Mouse (Mus musculus): ENCODE results near the gene Btbd19. TPM values are rescaled to one million over a fixed set of nuclear protein-coding genes. Genes with fewer than 3 reads are reported as not detected.

The Btbd19 gene
- polyA plus RNA-seq, 1 experiment from 2014 or later = 6.6 TPM

DNA sequence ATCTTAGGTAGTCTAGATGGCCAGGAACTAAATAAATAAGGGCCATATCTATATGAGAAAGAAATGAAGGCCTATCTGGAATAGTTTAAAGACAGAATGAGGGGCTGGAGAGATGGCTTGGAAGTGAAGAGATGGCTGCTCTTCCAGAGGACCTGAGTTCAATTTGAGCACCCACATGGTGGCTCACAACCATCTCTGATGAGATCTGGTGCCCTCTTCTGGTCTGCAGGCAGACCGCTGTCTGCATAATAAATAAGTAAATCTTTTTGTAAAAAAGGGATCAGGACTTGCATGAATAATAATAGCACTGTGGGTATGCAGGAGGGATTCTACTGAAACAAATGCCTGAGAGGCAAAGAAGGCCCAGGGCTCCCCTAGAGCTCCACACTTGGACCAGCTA, 12.3 kb downstream of the Btbd19 start:
- Histone ChIP-seq H3K36me3 (ENCODE audit: control insufficient read depth, insufficient read depth, low read length) (peaks cover 55% of the 10 kb centered on the region), H3K27me3 (replicated peaks; ENCODE audit: control insufficient read depth, insufficient read depth, low read length) (no peaks in the 10 kb centered on the region), H3K4me3 (ENCODE audit: low read depth, low read length) (no peak overlapping the region), H3K9me3 (ENCODE audit: control insufficient read depth, low read length) (no peaks in the 10 kb centered on the region), H3K4me1 (replicated peaks; ENCODE audit: control insufficient read depth, insufficient read depth, low read length) (no peaks in the 10 kb centered on the region), H3K9ac (ENCODE audit: low read length) (no peak overlapping the region), H3K27ac (ENCODE audit: low read depth) (no peak overlapping the region), H3K4me2 (ENCODE audit: low read length) (no peak overlapping the region)
- no peak for DNase-seq (ENCODE audit: low spot score)
- ATAC-seq (replicated peaks; ENCODE audit: low FRiP score, low TSS enrichment, low read depth) = no peak
- 80% methylated on average over 1 of the region's 1 CpGs for WGBS

DNA sequence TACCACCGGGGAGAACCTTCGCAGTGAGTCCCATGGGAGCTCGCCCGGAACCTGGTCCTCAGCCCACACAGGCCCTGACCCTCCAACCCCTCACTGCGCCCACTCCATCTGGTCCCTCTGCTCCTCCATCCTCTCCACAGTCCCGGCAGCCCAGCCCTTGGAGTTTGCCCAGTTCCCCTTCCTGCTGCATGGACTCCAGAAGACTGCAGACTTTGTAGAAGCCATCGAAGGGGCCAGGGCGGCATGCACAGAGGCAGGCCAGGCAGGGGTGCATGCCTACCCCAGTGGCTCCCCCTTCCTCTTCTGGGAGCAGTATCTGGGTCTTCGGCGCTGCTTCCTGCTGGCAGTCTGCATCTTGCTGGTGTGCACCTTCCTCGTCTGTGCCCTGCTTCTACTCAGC, 14.5 kb downstream of the Btbd19 start:
- no peaks in the 10 kb centered on the region for H3K27me3 ChIP-seq (replicated peaks; ENCODE audit: control insufficient read depth, insufficient read depth, low read length)
- ATAC-seq (replicated peaks; ENCODE audit: low FRiP score, low TSS enrichment, low read depth) (no peak), DNase-seq (ENCODE audit: low spot score) (no peak)
- no peak overlapping the region for H3K9ac ChIP-seq (ENCODE audit: low read length)
- WGBS = 89% methylated on average over 11 of the region's 11 CpGs
- H3K9me3 ChIP-seq (ENCODE audit: control insufficient read depth, low read length) = no peaks in the 10 kb centered on the region
- H3K4me3 ChIP-seq (ENCODE audit: low read depth, low read length) = no peak overlapping the region
- H3K4me1 ChIP-seq (replicated peaks; ENCODE audit: control insufficient read depth, insufficient read depth, low read length) = no peaks in the 10 kb centered on the region
- H3K27ac ChIP-seq (ENCODE audit: low read depth) = no peak overlapping the region
- peaks cover 64% of the 10 kb centered on the region for H3K36me3 ChIP-seq (ENCODE audit: control insufficient read depth, insufficient read depth, low read length)
- no peak overlapping the region for H3K4me2 ChIP-seq (ENCODE audit: low read length)

DNA sequence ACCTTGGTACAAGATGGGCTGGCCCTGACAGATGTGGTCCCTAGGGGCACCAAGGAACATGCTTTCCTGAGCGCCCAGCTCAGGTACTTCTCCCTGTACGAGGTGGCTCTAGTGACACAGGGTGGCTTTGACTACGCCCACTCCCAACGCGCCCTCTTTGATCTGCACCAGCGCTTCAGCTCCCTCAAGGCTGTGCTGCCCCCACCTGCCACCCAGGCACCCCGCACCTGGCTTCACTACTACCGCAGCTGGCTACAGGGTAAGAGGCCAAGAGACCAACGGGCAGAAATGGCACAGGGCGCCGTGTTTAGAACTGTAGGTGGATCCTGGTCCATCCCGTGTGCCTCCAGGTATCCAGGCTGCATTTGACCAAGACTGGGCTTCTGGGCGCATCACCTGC, 15.3 kb downstream of the Btbd19 start:
- no peak overlapping the region for H3K9ac ChIP-seq (ENCODE audit: low read length)
- peaks cover 64% of the 10 kb centered on the region for H3K36me3 ChIP-seq (ENCODE audit: control insufficient read depth, insufficient read depth, low read length)
- no peaks in the 10 kb centered on the region for H3K27me3 ChIP-seq (replicated peaks; ENCODE audit: control insufficient read depth, insufficient read depth, low read length)
- no peak overlapping the region for H3K27ac ChIP-seq (ENCODE audit: low read depth)
- no peak overlapping the region for H3K4me3 ChIP-seq (ENCODE audit: low read depth, low read length)
- H3K4me1 ChIP-seq (replicated peaks; ENCODE audit: control insufficient read depth, insufficient read depth, low read length) = no peaks in the 10 kb centered on the region
- DNase-seq (ENCODE audit: low spot score) (no peak), ATAC-seq (replicated peaks; ENCODE audit: low FRiP score, low TSS enrichment, low read depth) (no peak)
- H3K9me3 ChIP-seq (ENCODE audit: control insufficient read depth, low read length) = no peaks in the 10 kb centered on the region
- no peak overlapping the region for H3K4me2 ChIP-seq (ENCODE audit: low read length)
- 85% methylated on average over 13 of the region's 13 CpGs for WGBS

DNA sequence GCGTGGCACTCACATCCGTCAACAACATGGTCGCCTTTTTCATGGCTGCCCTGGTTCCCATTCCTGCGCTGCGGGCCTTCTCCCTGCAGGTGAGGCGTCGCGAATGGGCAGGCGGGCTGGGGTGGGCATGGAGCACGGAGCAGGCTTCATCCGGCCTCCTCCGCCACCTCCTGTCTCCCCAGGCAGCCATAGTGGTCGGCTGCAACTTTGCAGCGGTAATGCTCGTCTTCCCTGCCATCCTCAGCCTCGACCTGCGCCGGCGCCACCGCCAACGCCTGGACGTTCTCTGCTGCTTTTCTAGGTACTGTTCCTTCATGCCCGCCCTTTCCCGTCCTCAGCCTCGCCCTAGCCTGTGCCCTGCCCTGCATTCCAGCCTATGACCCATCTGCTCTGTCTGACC, 16.2 kb downstream of the Btbd19 start:
- Histone ChIP-seq H3K36me3 (ENCODE audit: control insufficient read depth, insufficient read depth, low read length) (peaks cover 59% of the 10 kb centered on the region), H3K4me2 (ENCODE audit: low read length) (no peak overlapping the region), H3K9ac (ENCODE audit: low read length) (no peak overlapping the region), H3K27me3 (replicated peaks; ENCODE audit: control insufficient read depth, insufficient read depth, low read length) (no peaks in the 10 kb centered on the region), H3K4me3 (ENCODE audit: low read depth, low read length) (no peak overlapping the region), H3K4me1 (replicated peaks; ENCODE audit: control insufficient read depth, insufficient read depth, low read length) (no peaks in the 10 kb centered on the region), H3K9me3 (ENCODE audit: control insufficient read depth, low read length) (no peaks in the 10 kb centered on the region), H3K27ac (ENCODE audit: low read depth) (no peak overlapping the region)
- WGBS = 91% methylated on average over 25 of the region's 25 CpGs
- ATAC-seq (replicated peaks; ENCODE audit: low FRiP score, low TSS enrichment, low read depth) (no peak), DNase-seq (ENCODE audit: low spot score) (no peak)

DNA sequence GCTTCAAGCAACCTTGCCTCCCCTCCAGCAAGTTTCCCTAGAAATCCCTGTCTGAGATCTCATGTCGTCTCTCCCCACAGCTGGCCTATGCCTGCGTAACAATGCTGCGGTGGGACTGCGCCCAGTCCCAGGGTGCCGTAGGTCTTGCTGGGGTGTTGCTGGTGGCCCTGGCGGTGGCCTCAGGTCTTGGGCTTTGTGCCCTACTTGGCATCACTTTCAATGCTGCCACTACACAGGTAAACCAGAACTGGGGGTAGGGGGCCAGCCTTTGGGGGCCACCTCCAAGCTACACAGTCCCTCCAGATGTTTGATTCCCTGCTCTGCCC, 17.0 kb downstream of the Btbd19 start:
- peaks cover 53% of the 10 kb centered on the region for H3K36me3 ChIP-seq (ENCODE audit: control insufficient read depth, insufficient read depth, low read length)
- DNase-seq (ENCODE audit: low spot score) = no peak
- 95% methylated on average over 6 of the region's 6 CpGs for WGBS

DNA sequence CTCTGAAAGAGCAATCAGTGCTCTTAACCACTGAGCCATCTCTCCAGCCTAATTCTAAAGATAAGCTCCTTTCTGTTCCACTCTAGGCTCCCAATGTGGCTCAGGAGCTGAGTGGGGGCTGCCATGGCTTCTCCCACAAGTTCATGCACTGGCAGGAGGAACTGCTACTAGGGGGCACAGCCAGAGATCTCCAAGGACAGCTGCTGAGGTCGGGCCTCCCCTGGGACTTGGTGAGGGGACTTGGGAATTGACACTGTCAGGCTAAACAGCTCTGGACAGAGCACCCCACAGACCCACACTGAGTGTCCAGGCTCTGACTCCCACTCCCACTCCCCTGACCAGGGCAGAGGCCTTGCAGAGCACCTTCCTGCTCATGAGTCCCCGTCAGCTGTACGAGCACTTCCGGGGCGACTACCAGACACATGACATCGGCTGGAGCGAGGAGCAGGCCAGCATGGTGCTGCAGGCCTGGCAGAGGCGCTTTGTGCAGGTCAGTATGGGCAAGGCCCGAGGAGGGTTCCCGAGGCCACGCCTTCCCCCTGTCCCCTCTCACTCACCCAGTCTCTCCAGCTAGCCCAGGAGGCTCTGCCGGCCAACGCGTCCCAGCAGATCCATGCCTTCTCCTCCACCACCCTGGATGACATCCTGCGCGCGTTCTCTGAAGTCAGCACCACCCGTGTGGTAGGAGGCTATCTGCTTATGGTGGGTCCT, 17.6 kb downstream of the Btbd19 start:
- DNase-seq (ENCODE audit: low spot score) = no peak
- H3K4me1 ChIP-seq (replicated peaks; ENCODE audit: control insufficient read depth, insufficient read depth, low read length) = no peaks in the 10 kb centered on the region
- H3K9ac ChIP-seq (ENCODE audit: low read length) = no peak overlapping the region
- no peak overlapping the region for H3K4me2 ChIP-seq (ENCODE audit: low read length)
- no peak overlapping the region for H3K27ac ChIP-seq (ENCODE audit: low read depth)
- no peaks in the 10 kb centered on the region for H3K9me3 ChIP-seq (ENCODE audit: control insufficient read depth, low read length)
- no peaks in the 10 kb centered on the region for H3K27me3 ChIP-seq (replicated peaks; ENCODE audit: control insufficient read depth, insufficient read depth, low read length)
- ATAC-seq (replicated peaks; ENCODE audit: low FRiP score, low TSS enrichment, low read depth) = no peak
- no peak overlapping the region for H3K4me3 ChIP-seq (ENCODE audit: low read depth, low read length)
- H3K36me3 ChIP-seq (ENCODE audit: control insufficient read depth, insufficient read depth, low read length) = peaks cover 48% of the 10 kb centered on the region
- 89% methylated on average over 18 of the region's 18 CpGs for WGBS

More for the DNA sequence above, 17.0 kb downstream of the Btbd19 start:
- Histone ChIP-seq H3K27ac (ENCODE audit: low read depth) (no peak overlapping the region), H3K4me2 (ENCODE audit: low read length) (no peak overlapping the region), H3K4me3 (ENCODE audit: low read depth, low read length) (no peak overlapping the region), H3K9ac (ENCODE audit: low read length) (no peak overlapping the region), H3K27me3 (replicated peaks; ENCODE audit: control insufficient read depth, insufficient read depth, low read length) (no peaks in the 10 kb centered on the region), H3K4me1 (replicated peaks; ENCODE audit: control insufficient read depth, insufficient read depth, low read length) (no peaks in the 10 kb centered on the region), H3K9me3 (ENCODE audit: control insufficient read depth, low read length) (no peaks in the 10 kb centered on the region)
- no peak for ATAC-seq (replicated peaks; ENCODE audit: low FRiP score, low TSS enrichment, low read depth)

DNA sequence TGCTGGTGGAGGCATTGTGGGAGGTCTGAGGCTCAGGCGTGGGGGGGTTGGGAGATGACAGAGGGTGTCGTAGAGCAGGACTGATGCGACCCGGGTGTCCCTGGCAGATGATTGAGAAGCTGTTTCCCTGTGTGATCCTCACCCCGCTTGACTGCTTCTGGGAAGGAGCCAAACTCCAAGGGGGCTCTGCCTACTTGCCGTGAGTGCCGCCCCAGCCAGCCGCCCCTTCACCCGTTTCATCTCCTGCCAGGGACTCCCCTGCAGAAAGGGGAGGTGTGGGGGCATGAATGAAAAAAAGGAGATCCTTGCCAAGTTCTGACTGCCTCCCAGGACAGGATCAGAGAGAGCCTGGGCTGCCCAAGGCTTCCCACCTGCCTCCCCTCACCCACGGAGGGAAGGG, 20.4 kb downstream of the Btbd19 start:
- Histone ChIP-seq H3K4me2 (ENCODE audit: low read length) (no peak overlapping the region), H3K27ac (ENCODE audit: low read depth) (no peak overlapping the region), H3K9ac (ENCODE audit: low read length) (no peak overlapping the region), H3K4me1 (replicated peaks; ENCODE audit: control insufficient read depth, insufficient read depth, low read length) (no peaks in the 10 kb centered on the region), H3K36me3 (ENCODE audit: control insufficient read depth, insufficient read depth, low read length) (peaks cover 36% of the 10 kb centered on the region), H3K27me3 (replicated peaks; ENCODE audit: control insufficient read depth, insufficient read depth, low read length) (no peaks in the 10 kb centered on the region), H3K9me3 (ENCODE audit: control insufficient read depth, low read length) (no peaks in the 10 kb centered on the region), H3K4me3 (ENCODE audit: low read depth, low read length) (no peak overlapping the region)
- DNase-seq (ENCODE audit: low spot score) (no peak), ATAC-seq (replicated peaks; ENCODE audit: low FRiP score, low TSS enrichment, low read depth) (no peak)
- 75% methylated on average over 10 of the region's 10 CpGs for WGBS

DNA sequence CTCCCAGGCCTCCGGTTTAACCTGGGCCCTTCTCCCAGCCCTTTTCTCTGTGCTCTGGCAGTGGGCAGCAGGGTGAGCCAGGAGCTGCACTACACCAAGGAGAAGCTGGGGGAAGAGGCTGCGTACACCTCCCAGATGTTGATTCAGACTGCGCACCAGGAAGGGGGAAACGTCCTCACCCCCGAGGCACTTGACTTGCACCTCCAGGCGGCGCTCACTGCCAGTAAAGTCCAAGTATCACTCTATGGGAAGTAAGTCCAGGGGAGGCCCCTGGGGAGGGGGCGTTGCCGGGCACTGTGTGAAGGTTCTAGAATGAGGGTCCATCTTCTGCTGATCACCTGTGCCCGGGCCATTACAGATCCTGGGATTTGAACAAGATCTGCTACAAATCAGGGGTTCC, 20.9 kb downstream of the Btbd19 start:
- Histone ChIP-seq H3K27me3 (replicated peaks; ENCODE audit: control insufficient read depth, insufficient read depth, low read length) (no peaks in the 10 kb centered on the region), H3K4me1 (replicated peaks; ENCODE audit: control insufficient read depth, insufficient read depth, low read length) (no peaks in the 10 kb centered on the region), H3K27ac (ENCODE audit: low read depth) (no peak overlapping the region), H3K4me3 (ENCODE audit: low read depth, low read length) (no peak overlapping the region), H3K36me3 (ENCODE audit: control insufficient read depth, insufficient read depth, low read length) (peaks cover 33% of the 10 kb centered on the region), H3K4me2 (ENCODE audit: low read length) (no peak overlapping the region), H3K9ac (ENCODE audit: low read length) (no peak overlapping the region), H3K9me3 (ENCODE audit: control insufficient read depth, low read length) (no peaks in the 10 kb centered on the region)
- ATAC-seq (replicated peaks; ENCODE audit: low FRiP score, low TSS enrichment, low read depth) (no peak), DNase-seq (ENCODE audit: low spot score) (no peak)
- 82% methylated on average over 10 of the region's 10 CpGs for WGBS

DNA sequence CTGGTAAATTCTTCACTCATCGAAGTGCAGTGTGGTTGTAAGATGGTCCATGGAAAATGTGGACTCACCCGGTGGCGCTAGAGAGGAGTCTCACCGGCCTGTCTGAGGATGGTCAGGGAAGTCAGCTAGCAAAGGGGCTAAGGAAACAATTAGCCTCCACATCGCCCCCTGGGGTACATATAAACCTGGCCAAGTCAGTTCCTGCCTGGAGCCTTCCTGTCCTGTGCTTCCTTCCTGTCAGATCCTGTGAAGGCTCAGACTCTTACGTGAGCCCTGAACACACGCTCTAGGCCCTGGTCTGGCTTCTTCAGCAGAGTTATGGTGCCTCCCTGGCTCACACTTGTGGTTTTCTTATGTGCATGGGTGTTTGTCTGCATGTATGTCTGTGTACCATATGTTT, 24.3 kb downstream of the Btbd19 start:
- no peaks in the 10 kb centered on the region for H3K9me3 ChIP-seq (ENCODE audit: control insufficient read depth, low read length)
- H3K4me2 ChIP-seq (ENCODE audit: low read length) = no peak overlapping the region
- peaks cover 7% of the 10 kb centered on the region; the same call in 1 of the 2 replicates for H3K4me1 ChIP-seq (replicated peaks; ENCODE audit: control insufficient read depth, insufficient read depth, low read length)
- ATAC-seq (replicated peaks; ENCODE audit: low FRiP score, low TSS enrichment, low read depth) = no peak
- 49% methylated on average over 7 of the region's 7 CpGs for WGBS
- no peak overlapping the region for H3K27ac ChIP-seq (ENCODE audit: low read depth)
- no peak for DNase-seq (ENCODE audit: low spot score)
- no peak overlapping the region for H3K4me3 ChIP-seq (ENCODE audit: low read depth, low read length)
- H3K9ac ChIP-seq (ENCODE audit: low read length) = no peak overlapping the region
- peaks cover 11% of the 10 kb centered on the region; the same call in 1 of the 2 replicates for H3K36me3 ChIP-seq (ENCODE audit: control insufficient read depth, insufficient read depth, low read length)
- no peaks in the 10 kb centered on the region for H3K27me3 ChIP-seq (replicated peaks; ENCODE audit: control insufficient read depth, insufficient read depth, low read length)
